Mouse (Mus musculus) midbrain, embryonic 15.5 days (tissue): Measurements from ENCODE around the gene Tsc2. TPM values are rescaled to one million over a fixed set of nuclear protein-coding genes. Genes with fewer than 3 reads are reported as not detected.
A peak's percentile ranks its signal among the peaks of the same experiment; 100 is the strongest.

Experiments used
- ATAC-seq: fragments of 200-750 bp; cut with Nextera tagmentation; replicated peaks from 2 replicates; pipeline ENCODE4 v1.8.0; 2017; ENCODE audit warnings: moderate TSS enrichment
- H3K27ac ChIP-seq: fragments of 300-500 bp; sonication (generic); 2 replicates; pipeline ENCODE4 v1.5.1; 2015; ENCODE audit warnings: mild to moderate bottlenecking, inconsistent platforms
- H3K27me3 ChIP-seq: fragments of 300-500 bp; sonication (generic); replicated peaks from 2 replicates; pipeline ENCODE4 v1.6.1; 2015; ENCODE audit warnings: inconsistent platforms
- H3K36me3 ChIP-seq: fragments of 300-500 bp; sonication (generic); replicated peaks from 2 replicates; pipeline ENCODE4 v1.6.1; 2015; ENCODE audit warnings: inconsistent platforms
- H3K4me1 ChIP-seq: fragments of 300-500 bp; sonication (generic); 2 replicates; pipeline ENCODE4 v1.6.1; 2015; ENCODE audit warnings: inconsistent platforms
- H3K4me2 ChIP-seq: fragments of 300-500 bp; sonication (generic); 2 replicates; pipeline ENCODE4 v1.6.1; 2015; ENCODE audit warnings: inconsistent platforms, mild to moderate bottlenecking, moderate library complexity
- H3K4me3 ChIP-seq: fragments of 300-500 bp; sonication (generic); 2 replicates; pipeline ENCODE4 v1.5.1; 2015; ENCODE audit warnings: mild to moderate bottlenecking, inconsistent platforms
- H3K9ac ChIP-seq: fragments of 300-500 bp; sonication (generic); 2 replicates; pipeline ENCODE4 v1.6.1; 2015; ENCODE audit warnings: mild to moderate bottlenecking, inconsistent platforms
- H3K9me3 ChIP-seq: fragments of 300-500 bp; sonication (generic); 2 replicates; pipeline ENCODE4 v1.6.1; 2016; ENCODE audit warnings: inconsistent platforms
- whole genome bisulfite sequencing: fragments of 180-500 bp; shearing (Covaris S2); methylation state at CpG from one replicate; pipeline ENCODE4 v1.1.7; 2015; ENCODE audit warnings: mixed read lengths; 5-methylcytosine and 5-hydroxymethylcytosine counted together
- microRNA-seq: library from miRNA; unstranded; fragments of <30 nt; microRNA quantifications from one replicate; pipeline ENCODE4, GENCODE M21; 2016
- polyA plus RNA-seq: library from polyadenylated mRNA; unstranded; fragments of >200 nt; fragmentation: Nextera tagmentation; extraction: Ambion mirVana; gene quantifications from 2 replicates; pipeline ENCODE4 v1.2.1, GENCODE M21; 2015

Gene Tsc2
- polyA plus RNA-seq, 1 experiment from 2014 or later = 89.6 TPM

GRCm38 (mm10) chr17:24558600-24559099 lies 73.8 kb downstream of the Tsc2 start:
- ATAC-seq = no peak; the same call in 1 of the 2 replicates
- Histone ChIP-seq H3K4me1 (peaks cover 22% of the 10 kb centered on the region), H3K36me3 (no peaks in the 10 kb centered on the region), H3K4me3 (no peak overlapping the region), H3K4me2 (no peak overlapping the region), H3K9ac (no peak overlapping the region), H3K27ac (peak overlapping the region; percentile 75), H3K27me3 (no peaks in the 10 kb centered on the region), H3K9me3 (no peaks in the 10 kb centered on the region)
- WGBS = 18% methylated on average over 4 of the region's 4 CpGs

- Histone ChIP-seq H3K9me3 (no peaks in the 10 kb centered on the region), H3K9ac (no peak overlapping the region), H3K4me1 (peaks cover 32% of the 10 kb centered on the region), H3K4me2 (no peak overlapping the region), H3K36me3 (no peaks in the 10 kb centered on the region), H3K27me3 (no peaks in the 10 kb centered on the region), H3K4me3 (no peak overlapping the region), H3K27ac (no peak overlapping the region)
- WGBS = 96% methylated on average over 7 of the region's 7 CpGs
- ATAC-seq = no peak
Measured at GRCm38 (mm10) chr17:24557091-24557490, 75.3 kb downstream of the Tsc2 start.

GRCm38 (mm10) chr17:24551050-24551444 lies 81.4 kb downstream of the Tsc2 start:
- Histone ChIP-seq H3K27me3 (0 out of 2 replicates have a peak, but pooled peaks cover 6% of the 10 kb centered on the region), H3K9ac (peak overlapping the region; percentile 83), H3K4me2 (peak overlapping the region; percentile 87), H3K27ac (peak overlapping the region; percentile 89), H3K4me3 (peak overlapping the region; percentile 91), H3K36me3 (no peaks in the 10 kb centered on the region), H3K4me1 (peaks cover 34% of the 10 kb centered on the region), H3K9me3 (no peaks in the 10 kb centered on the region)
- WGBS = 49% methylated on average over 3 of the region's 3 CpGs
- ATAC-seq = no peak

GRCm38 (mm10) chr17:24550416-24551049 lies 81.9 kb downstream of the Tsc2 start:
- Histone ChIP-seq H3K4me3 (peak overlapping the region; percentile 91), H3K27ac (peak overlapping the region; percentile 89), H3K9me3 (no peaks in the 10 kb centered on the region), H3K36me3 (no peaks in the 10 kb centered on the region), H3K4me1 (peaks cover 34% of the 10 kb centered on the region), H3K27me3 (0 out of 2 replicates have a peak, but pooled peaks cover 6% of the 10 kb centered on the region), H3K9ac (peak overlapping the region; percentile 83), H3K4me2 (peak overlapping the region; percentile 87)
- under 1% methylated on average over 44 of the region's 44 CpGs for WGBS
- ATAC-seq = peak; percentile 85

- H3K9ac ChIP-seq = peak within 1 kb of the TSS; percentile 83
- peak within 1 kb of the TSS; percentile 87 for H3K4me2 ChIP-seq
- H3K27ac ChIP-seq = peak within 1 kb of the TSS; percentile 89
- ATAC-seq = peak; percentile 95
- no peaks in the 10 kb centered on the region for H3K9me3 ChIP-seq
- no peaks in the 10 kb centered on the region for H3K36me3 ChIP-seq
- H3K27me3 ChIP-seq = 0 out of 2 replicates have a peak, but pooled peaks cover 6% of the 10 kb centered on the region
- WGBS = under 1% methylated on average over 71 of the region's 72 CpGs
- H3K4me1 ChIP-seq = peaks cover 35% of the 10 kb centered on the region
- H3K4me3 ChIP-seq = peak within 1 kb of the TSS; percentile 91
Measured at GRCm38 (mm10) chr17:24549618-24550415, 82.6 kb downstream of the Tsc2 start, which contains the start of gene Pkd1. Pkd1 (plus strand) TSS chr17:24549834.

GRCm38 (mm10) chr17:24548921-24549617 lies 83.4 kb downstream of the Tsc2 start:
- H3K4me2 ChIP-seq = peak overlapping the region; percentile 87
- whole genome bisulfite sequencing = 5% methylated on average over 23 of the region's 23 CpGs
- no peaks in the 10 kb centered on the region for H3K36me3 ChIP-seq
- peaks cover 37% of the 10 kb centered on the region for H3K4me1 ChIP-seq
- peak; percentile 49; the same call in 1 of the 2 replicates for ATAC-seq
- peak overlapping the region; percentile 89 for H3K27ac ChIP-seq
- no peaks in the 10 kb centered on the region for H3K9me3 ChIP-seq
- peak overlapping the region; percentile 35 for H3K9ac ChIP-seq
- 0 out of 2 replicates have a peak, but pooled peaks cover 6% of the 10 kb centered on the region for H3K27me3 ChIP-seq
- H3K4me3 ChIP-seq = peak overlapping the region; percentile 91

- Histone ChIP-seq H3K4me1 (peaks cover 37% of the 10 kb centered on the region), H3K9ac (no peak overlapping the region), H3K36me3 (no peaks in the 10 kb centered on the region), H3K27ac (no peak overlapping the region), H3K4me3 (no peak overlapping the region), H3K4me2 (peak overlapping the region; percentile 87), H3K27me3 (0 out of 2 replicates have a peak, but pooled peaks cover 6% of the 10 kb centered on the region), H3K9me3 (no peaks in the 10 kb centered on the region)
- WGBS = 36% methylated on average over 9 of the region's 9 CpGs
- ATAC-seq = no peak
Measured at GRCm38 (mm10) chr17:24548435-24548834, 84.0 kb downstream of the Tsc2 start.

- no peak overlapping the region for H3K9ac ChIP-seq
- H3K27me3 ChIP-seq = 0 out of 2 replicates have a peak, but pooled peaks cover 6% of the 10 kb centered on the region
Measured at GRCm38 (mm10) chr17:24546234-24546633, 86.2 kb downstream of the Tsc2 start.

More at GRCm38 (mm10) chr17:24546234-24546633, 86.2 kb downstream of the Tsc2 start:
- ATAC-seq = no peak
- Histone ChIP-seq H3K27ac (no peak overlapping the region), H3K4me1 (peaks cover 18% of the 10 kb centered on the region), H3K36me3 (no peaks in the 10 kb centered on the region), H3K4me3 (no peak overlapping the region), H3K9me3 (no peaks in the 10 kb centered on the region), H3K4me2 (no peak overlapping the region)
- WGBS = 86% methylated on average over 3 of the region's 3 CpGs

Small RNA genes within 50 kb of the gene (microRNA-seq; reads per million reads assigned to microRNA genes)
- gene Gm24589 = not detected

Other genes starting within 250 kb of the Tsc2 start
- 364 and 368 TPM in 2 replicates for gene Rnps1, start 218.1 kb downstream of the Tsc2 start, polyA plus RNA-seq
- 35.4 and 36.4 TPM in 2 replicates for gene Eci1, start 206.0 kb downstream of the Tsc2 start, polyA plus RNA-seq
- gene Dnase1l2, start 189.5 kb downstream of the Tsc2 start, polyA plus RNA-seq = 7.3 and 9.6 TPM in 2 replicates
- gene E4f1, start 162.3 kb downstream of the Tsc2 start, polyA plus RNA-seq = 53.1 and 55.6 TPM in 2 replicates
- 63.7 and 67.1 TPM in 2 replicates for gene Pgp, start 162.2 kb downstream of the Tsc2 start, polyA plus RNA-seq
- 0.23 and 0.28 TPM in 2 replicates for gene Bricd5, start 158.7 kb downstream of the Tsc2 start, polyA plus RNA-seq
- 40.6 and 43.7 TPM in 2 replicates for gene Mlst8, start 153.6 kb downstream of the Tsc2 start, polyA plus RNA-seq
- 50.3 and 52.9 TPM in 2 replicates for gene Caskin1, start 144.0 kb downstream of the Tsc2 start, polyA plus RNA-seq
- gene Traf7, start 104.7 kb downstream of the Tsc2 start, polyA plus RNA-seq = 108 and 112 TPM in 2 replicates
- gene Rab26, start 98.4 kb downstream of the Tsc2 start, polyA plus RNA-seq = 8.4 and 8.8 TPM in 2 replicates
- 29.0 and 29.8 TPM in 2 replicates for gene Pkd1, start 82.8 kb downstream of the Tsc2 start, polyA plus RNA-seq
- gene Nthl1, start 50 bp upstream of the Tsc2 start, polyA plus RNA-seq = 10.0 and 11.0 TPM in 2 replicates
- 45.3 and 52.6 TPM in 2 replicates for gene Slc9a3r2, start 17.7 kb upstream of the Tsc2 start, polyA plus RNA-seq
- 0.38 and 0.66 TPM in 2 replicates for gene Npw, start 25.8 kb upstream of the Tsc2 start, polyA plus RNA-seq
- 21.9 and 22.9 TPM in 2 replicates for gene Zfp598, start 37.1 kb upstream of the Tsc2 start, polyA plus RNA-seq
- 240 and 255 TPM in 2 replicates for gene Syngr3, start 57.3 kb upstream of the Tsc2 start, polyA plus RNA-seq
- 36.2 and 39.2 TPM in 2 replicates for gene Gfer, start 63.5 kb upstream of the Tsc2 start, polyA plus RNA-seq
- 2.1 and 2.5 TPM in 2 replicates for gene Noxo1, start 63.6 kb upstream of the Tsc2 start, polyA plus RNA-seq
- 71.4 and 72.1 TPM in 2 replicates for gene Tbl3, start 75.0 kb upstream of the Tsc2 start, polyA plus RNA-seq
- not detected in 2 replicates for gene Rnf151, start 85.4 kb upstream of the Tsc2 start, polyA plus RNA-seq
- 706 and 744 TPM in 2 replicates for gene Rps2, start 85.5 kb upstream of the Tsc2 start, polyA plus RNA-seq
- gene Ndufb10, start 91.8 kb upstream of the Tsc2 start, polyA plus RNA-seq = 270 and 281 TPM in 2 replicates
- not detected in 2 replicates for gene Rpl3l, start 95.2 kb upstream of the Tsc2 start, polyA plus RNA-seq
- 16.5 and 19.8 TPM in 2 replicates for gene Msrb1, start 104.0 kb upstream of the Tsc2 start, polyA plus RNA-seq
- 0.25 TPM in 1 of 2 replicates, not detected in the other for gene Hs3st6, start 120.4 kb upstream of the Tsc2 start, polyA plus RNA-seq
- not detected in 2 replicates for gene Meiob, start 171.7 kb upstream of the Tsc2 start, polyA plus RNA-seq
- 61.5 and 66.8 TPM in 2 replicates for gene Hagh, start 207.5 kb upstream of the Tsc2 start, polyA plus RNA-seq
- gene Fahd1, start 217.7 kb upstream of the Tsc2 start, polyA plus RNA-seq = 19.1 TPM in 2 replicates
- 0.10 TPM in 1 of 2 replicates, not detected in the other for gene Igfals, start 233.4 kb upstream of the Tsc2 start, polyA plus RNA-seq